Mouse (Mus musculus): ENCODE data around the gene Neu2. TPM values are rescaled to one million over a fixed set of nuclear protein-coding genes. Genes with fewer than 3 reads are reported as not detected.

The Neu2 gene
- polyA plus RNA-seq, 1 experiment from 2014 or later: 1.2 TPM

DNA sequence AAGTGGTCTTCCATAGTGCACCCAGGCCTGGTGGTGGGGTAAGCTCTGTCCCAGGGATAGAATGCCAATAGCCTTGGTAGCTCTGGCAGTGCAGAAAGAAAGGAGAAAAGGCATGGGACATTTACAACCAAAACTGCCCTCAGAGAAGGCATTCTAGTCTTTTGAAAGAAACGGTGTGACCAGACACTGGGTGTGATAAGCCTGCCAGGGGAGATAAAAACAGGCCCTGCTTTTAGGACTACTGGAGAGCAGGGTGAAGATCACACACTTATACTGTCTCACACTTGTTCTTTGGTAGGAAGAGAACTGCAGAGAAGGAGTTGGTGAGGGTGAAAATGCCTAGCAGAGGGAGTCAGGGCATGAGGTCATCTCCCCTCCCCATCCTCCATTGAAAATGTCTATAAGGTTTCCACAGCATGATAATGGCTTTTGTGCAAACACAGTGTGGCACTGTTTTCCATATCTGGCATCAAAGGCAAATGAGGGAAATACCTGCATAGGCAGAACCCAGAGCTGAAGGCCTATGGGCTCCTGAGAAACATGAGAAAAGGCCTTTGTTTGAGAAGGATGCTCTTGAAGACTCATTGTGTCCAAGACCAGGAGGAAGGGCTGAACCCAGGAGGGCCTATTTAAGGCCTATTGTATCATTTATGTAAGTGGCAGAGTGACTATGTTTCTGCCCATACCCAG is 114.4 kb downstream of the Neu2 start:
- H3K27me3 ChIP-seq (ENCODE audit: insufficient read depth, low read length): no peaks in the 10 kb centered on the region
- no peak overlapping the region for H3K4me2 ChIP-seq (replicated peaks; ENCODE audit: low read depth, low read length)
- 0 out of 2 replicates have a peak, but pooled peaks cover 4% of the 10 kb centered on the region for H3K4me1 ChIP-seq (ENCODE audit: insufficient read depth, low read length)
- no peak for ATAC-seq (ENCODE audit: low FRiP score, low TSS enrichment)
- no peak overlapping the region for H3K9ac ChIP-seq (replicated peaks; ENCODE audit: low read length)
- no peaks in the 10 kb centered on the region for H3K9me3 ChIP-seq (ENCODE audit: low read length)
- no peak overlapping the region for H3K4me3 ChIP-seq (ENCODE audit: low read length)
- WGBS: 69% methylated on average over 1 of the region's 1 CpGs
- no peaks in the 10 kb centered on the region for H3K36me3 ChIP-seq (ENCODE audit: insufficient read depth, low read length)
- no peak overlapping the region for H3K27ac ChIP-seq (ENCODE audit: low read length)

DNA sequence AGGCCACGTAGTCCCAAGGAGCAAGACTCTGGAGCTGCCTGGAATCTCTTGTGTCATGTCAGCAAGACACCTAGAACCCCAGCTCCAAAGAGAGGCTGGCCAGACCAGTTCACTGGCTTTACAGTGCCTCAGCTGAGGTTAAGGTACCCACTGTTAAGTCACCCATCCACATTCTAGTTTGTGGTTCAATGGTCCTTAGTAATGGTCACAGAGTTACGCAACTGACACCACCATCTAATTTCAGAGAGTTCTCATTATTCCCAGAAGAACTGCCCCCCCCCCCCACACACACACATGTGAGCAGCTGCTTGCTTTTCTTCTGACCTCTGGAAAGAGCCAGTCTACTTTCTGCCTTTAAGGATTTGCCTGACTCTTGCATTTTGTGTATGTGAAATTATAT is 115.1 kb downstream of the Neu2 start:
- Histone ChIP-seq H3K9me3 (ENCODE audit: low read length) (no peaks in the 10 kb centered on the region), H3K27ac (ENCODE audit: low read length) (no peak overlapping the region), H3K4me1 (ENCODE audit: insufficient read depth, low read length) (0 out of 2 replicates have a peak, but pooled peaks cover 4% of the 10 kb centered on the region), H3K4me2 (replicated peaks; ENCODE audit: low read depth, low read length) (no peak overlapping the region), H3K9ac (replicated peaks; ENCODE audit: low read length) (no peak overlapping the region), H3K27me3 (ENCODE audit: insufficient read depth, low read length) (no peaks in the 10 kb centered on the region), H3K36me3 (ENCODE audit: insufficient read depth, low read length) (no peaks in the 10 kb centered on the region), H3K4me3 (ENCODE audit: low read length) (no peak overlapping the region)
- 81% methylated on average over 2 of the region's 2 CpGs for WGBS
- no peak for ATAC-seq (ENCODE audit: low FRiP score, low TSS enrichment)

DNA sequence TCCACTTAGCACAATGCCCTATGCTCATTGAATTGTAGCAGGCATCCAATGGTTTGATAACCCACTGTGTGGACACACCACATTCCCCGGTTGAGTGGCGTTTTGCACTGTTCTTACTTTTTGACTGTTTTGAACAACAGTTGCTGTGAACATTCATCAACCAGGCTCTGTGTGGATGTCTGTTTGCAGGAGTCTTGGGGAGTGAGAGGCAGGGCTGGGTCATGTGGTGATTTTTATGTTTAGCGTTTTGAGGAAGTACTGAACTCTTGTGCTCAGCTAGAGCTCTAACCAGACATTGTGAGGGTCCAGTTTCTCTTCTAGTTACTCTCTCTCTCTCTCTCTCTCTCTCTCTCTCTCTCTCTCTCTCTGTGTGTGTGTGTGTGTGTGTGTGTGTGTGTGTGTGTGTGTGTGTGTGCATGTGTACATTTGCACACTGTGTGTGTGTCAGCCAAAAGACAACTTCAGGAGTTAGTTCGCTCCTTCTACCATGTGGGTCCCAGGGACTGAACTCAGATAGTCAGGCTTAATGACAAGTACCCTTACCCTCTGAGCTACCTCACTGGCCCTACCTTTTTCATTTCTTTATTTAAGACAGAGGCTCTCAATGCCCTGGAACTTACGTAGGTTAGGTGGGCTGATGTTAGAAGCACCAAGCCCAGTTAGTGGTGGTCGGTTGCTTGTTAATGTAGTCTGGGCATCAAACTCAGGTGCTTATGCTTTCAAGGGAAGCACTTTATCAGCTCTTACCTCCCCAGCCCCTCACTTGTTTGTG is 115.8 kb downstream of the Neu2 start:
- Histone ChIP-seq H3K36me3 (ENCODE audit: insufficient read depth, low read length) (no peaks in the 10 kb centered on the region), H3K9ac (replicated peaks; ENCODE audit: low read length) (no peak overlapping the region), H3K9me3 (ENCODE audit: low read length) (no peaks in the 10 kb centered on the region), H3K27ac (ENCODE audit: low read length) (no peak overlapping the region), H3K4me1 (ENCODE audit: insufficient read depth, low read length) (0 out of 2 replicates have a peak, but pooled peaks cover 4% of the 10 kb centered on the region), H3K27me3 (ENCODE audit: insufficient read depth, low read length) (no peaks in the 10 kb centered on the region), H3K4me3 (ENCODE audit: low read length) (no peak overlapping the region), H3K4me2 (replicated peaks; ENCODE audit: low read depth, low read length) (no peak overlapping the region)
- 80% methylated on average over 6 of the region's 6 CpGs for WGBS
- ATAC-seq (ENCODE audit: low FRiP score, low TSS enrichment): no peak

GRCm38 (mm10) chr1:87626344-87626743 is 116.7 kb downstream of the Neu2 start:
- Histone ChIP-seq H3K4me2 (replicated peaks; ENCODE audit: low read depth, low read length) (0 out of 2 replicates have a peak overlapping the region, but pooled peaks have one; percentile 22), H3K9me3 (ENCODE audit: low read length) (no peaks in the 10 kb centered on the region), H3K4me1 (ENCODE audit: insufficient read depth, low read length) (0 out of 2 replicates have a peak, but pooled peaks cover 4% of the 10 kb centered on the region), H3K36me3 (ENCODE audit: insufficient read depth, low read length) (no peaks in the 10 kb centered on the region), H3K27me3 (ENCODE audit: insufficient read depth, low read length) (no peaks in the 10 kb centered on the region), H3K4me3 (ENCODE audit: low read length) (no peak overlapping the region), H3K27ac (ENCODE audit: low read length) (no peak overlapping the region), H3K9ac (replicated peaks; ENCODE audit: low read length) (no peak overlapping the region)
- peak; percentile 75; the same call in 1 of the 2 replicates for ATAC-seq (ENCODE audit: low FRiP score, low TSS enrichment)
- WGBS: 55% methylated on average over 2 of the region's 2 CpGs

GRCm38 (mm10) chr1:87628085-87628484 is 118.4 kb downstream of the Neu2 start:
- Histone ChIP-seq H3K27ac (ENCODE audit: low read length) (no peak overlapping the region), H3K9ac (replicated peaks; ENCODE audit: low read length) (no peak overlapping the region), H3K4me2 (replicated peaks; ENCODE audit: low read depth, low read length) (no peak overlapping the region), H3K4me1 (ENCODE audit: insufficient read depth, low read length) (no peaks in the 10 kb centered on the region), H3K4me3 (ENCODE audit: low read length) (no peak overlapping the region), H3K9me3 (ENCODE audit: low read length) (no peaks in the 10 kb centered on the region), H3K36me3 (ENCODE audit: insufficient read depth, low read length) (no peaks in the 10 kb centered on the region), H3K27me3 (ENCODE audit: insufficient read depth, low read length) (no peaks in the 10 kb centered on the region)
- WGBS: 59% methylated on average over 2 of the region's 2 CpGs
- no peak for ATAC-seq (ENCODE audit: low FRiP score, low TSS enrichment)

DNA sequence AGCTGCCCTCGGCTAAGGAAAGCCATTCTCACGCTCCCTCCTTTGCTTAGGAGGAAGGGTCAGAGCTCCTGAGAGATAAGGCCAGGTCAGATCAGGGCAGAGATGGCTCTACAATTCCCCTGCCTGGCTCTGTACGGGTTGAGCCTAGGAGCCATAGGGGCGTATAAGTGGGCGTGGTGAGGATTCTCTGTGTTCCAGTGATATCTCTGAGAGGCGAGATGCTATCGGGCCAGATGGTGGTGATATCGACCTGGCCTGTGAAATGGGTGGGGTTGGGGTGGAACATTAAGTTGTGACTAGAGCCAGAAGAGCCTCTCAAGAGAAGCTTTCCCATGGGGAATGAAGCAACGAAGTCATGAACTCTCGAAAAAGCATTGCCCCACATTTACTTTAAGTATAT is 121.9 kb downstream of the Neu2 start:
- no peak for ATAC-seq (ENCODE audit: low FRiP score, low TSS enrichment)
- H3K4me1 ChIP-seq (ENCODE audit: insufficient read depth, low read length): peaks cover 4% of the 10 kb centered on the region; the same call in 1 of the 2 replicates
- no peaks in the 10 kb centered on the region for H3K27me3 ChIP-seq (ENCODE audit: insufficient read depth, low read length)
- no peak overlapping the region for H3K9ac ChIP-seq (replicated peaks; ENCODE audit: low read length)
- no peaks in the 10 kb centered on the region for H3K36me3 ChIP-seq (ENCODE audit: insufficient read depth, low read length)
- no peak overlapping the region for H3K27ac ChIP-seq (ENCODE audit: low read length)
- no peak overlapping the region for H3K4me3 ChIP-seq (ENCODE audit: low read length)
- H3K9me3 ChIP-seq (ENCODE audit: low read length): no peaks in the 10 kb centered on the region
- WGBS: 75% methylated on average over 10 of the region's 10 CpGs
- H3K4me2 ChIP-seq (replicated peaks; ENCODE audit: low read depth, low read length): no peak overlapping the region

DNA sequence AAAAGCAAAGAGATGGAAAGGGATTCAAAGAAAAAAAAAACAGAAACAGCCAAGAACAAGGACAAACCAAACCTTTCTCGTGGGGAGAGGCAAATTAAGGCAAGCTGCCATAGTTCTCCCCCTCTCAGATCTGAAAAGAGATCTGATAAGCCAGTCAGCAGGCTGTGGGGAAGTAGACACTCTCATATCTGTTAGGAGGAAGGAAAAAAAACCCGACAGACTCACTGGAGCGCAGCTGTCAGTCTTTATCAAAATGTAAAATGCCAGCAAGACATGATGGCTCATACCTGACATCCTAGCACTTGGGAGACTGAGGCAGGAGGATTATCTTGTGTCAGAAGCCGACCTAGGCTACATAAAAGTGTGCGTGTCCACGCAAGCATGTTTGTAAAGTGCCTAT is 122.5 kb downstream of the Neu2 start:
- H3K9me3 ChIP-seq (ENCODE audit: low read length): no peaks in the 10 kb centered on the region
- no peak overlapping the region for H3K27ac ChIP-seq (ENCODE audit: low read length)
- H3K9ac ChIP-seq (replicated peaks; ENCODE audit: low read length): no peak overlapping the region
- no peak overlapping the region for H3K4me3 ChIP-seq (ENCODE audit: low read length)
- no peak overlapping the region for H3K4me2 ChIP-seq (replicated peaks; ENCODE audit: low read depth, low read length)
- no peaks in the 10 kb centered on the region for H3K36me3 ChIP-seq (ENCODE audit: insufficient read depth, low read length)
- peaks cover 6% of the 10 kb centered on the region; the same call in 1 of the 2 replicates for H3K4me1 ChIP-seq (ENCODE audit: insufficient read depth, low read length)
- 73% methylated on average over 6 of the region's 6 CpGs for WGBS
- no peaks in the 10 kb centered on the region for H3K27me3 ChIP-seq (ENCODE audit: insufficient read depth, low read length)
- ATAC-seq (ENCODE audit: low FRiP score, low TSS enrichment): no peak

DNA sequence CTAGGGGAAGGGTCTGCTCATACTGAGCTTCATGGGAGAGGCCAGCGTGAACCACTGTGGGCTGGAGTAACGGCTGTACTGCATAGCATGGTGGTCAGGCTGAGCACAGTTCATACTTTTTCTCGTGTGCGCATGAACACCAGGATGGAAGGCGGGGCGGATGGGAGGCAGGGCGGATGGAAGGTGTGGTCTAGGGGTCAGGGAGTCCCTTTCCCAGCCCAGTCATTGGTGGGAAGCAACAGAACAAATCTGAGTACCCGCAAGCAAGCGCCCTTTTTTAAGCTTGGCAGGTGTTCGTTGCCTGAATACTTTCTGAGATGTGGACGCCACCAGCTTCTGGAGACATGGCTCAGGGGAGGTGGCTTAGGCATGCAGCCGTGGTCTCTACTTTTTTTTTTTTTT is 127.0 kb downstream of the Neu2 start:
- Histone ChIP-seq H3K4me2 (replicated peaks; ENCODE audit: low read depth, low read length) (no peak overlapping the region), H3K27ac (ENCODE audit: low read length) (no peak overlapping the region), H3K4me3 (ENCODE audit: low read length) (no peak overlapping the region), H3K9me3 (ENCODE audit: low read length) (no peaks in the 10 kb centered on the region), H3K36me3 (ENCODE audit: insufficient read depth, low read length) (no peaks in the 10 kb centered on the region), H3K27me3 (ENCODE audit: insufficient read depth, low read length) (no peaks in the 10 kb centered on the region), H3K4me1 (ENCODE audit: insufficient read depth, low read length) (peaks cover 6% of the 10 kb centered on the region; the same call in 1 of the 2 replicates), H3K9ac (replicated peaks; ENCODE audit: low read length) (no peak overlapping the region)
- 87% methylated on average over 12 of the region's 12 CpGs for WGBS
- ATAC-seq (ENCODE audit: low FRiP score, low TSS enrichment): no peak

DNA sequence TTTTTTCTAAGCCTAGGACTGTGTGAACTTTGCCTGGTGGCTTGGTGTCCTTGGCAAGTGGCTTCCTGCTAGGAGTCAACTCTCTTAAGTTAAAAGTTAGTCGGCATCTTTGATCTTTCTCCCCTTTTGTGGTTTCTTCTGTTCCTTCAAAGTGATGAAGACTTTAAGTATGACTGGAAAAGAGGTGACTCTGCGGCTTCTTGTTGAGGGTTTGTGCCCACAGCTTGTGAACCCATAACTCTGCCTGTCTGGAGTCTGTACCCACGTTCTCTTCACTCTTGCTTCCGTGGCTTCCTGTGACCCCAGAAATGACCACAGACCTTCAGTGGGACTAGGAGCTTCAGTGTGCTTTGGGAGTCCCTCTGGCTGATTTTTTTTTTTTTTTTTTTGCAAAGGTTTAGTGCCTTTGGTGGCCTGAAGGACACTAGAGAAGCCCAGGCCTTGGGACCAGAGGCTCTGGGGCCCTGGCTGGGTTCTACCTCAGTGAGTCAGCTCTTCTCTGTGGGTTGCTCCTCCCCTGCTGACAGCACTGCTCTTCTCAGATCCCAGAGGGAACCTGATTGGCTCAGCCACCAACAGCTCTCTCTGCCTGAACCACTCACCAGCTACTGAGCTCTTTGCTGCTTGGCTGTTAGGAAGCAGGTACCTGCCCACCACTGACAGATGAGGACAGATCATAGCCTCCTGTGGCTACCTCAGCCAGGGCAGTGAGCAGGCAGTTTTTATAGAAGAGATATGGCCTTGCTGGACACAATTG is 127.6 kb downstream of the Neu2 start:
- no peaks in the 10 kb centered on the region for H3K36me3 ChIP-seq (ENCODE audit: insufficient read depth, low read length)
- no peak overlapping the region for H3K27ac ChIP-seq (ENCODE audit: low read length)
- H3K4me1 ChIP-seq (ENCODE audit: insufficient read depth, low read length): peaks cover 6% of the 10 kb centered on the region; the same call in 1 of the 2 replicates
- H3K4me2 ChIP-seq (replicated peaks; ENCODE audit: low read depth, low read length): no peak overlapping the region
- WGBS: 79% methylated on average over 4 of the region's 4 CpGs
- H3K4me3 ChIP-seq (ENCODE audit: low read length): no peak overlapping the region
- ATAC-seq (ENCODE audit: low FRiP score, low TSS enrichment): peak; percentile 77
- no peaks in the 10 kb centered on the region for H3K9me3 ChIP-seq (ENCODE audit: low read length)
- no peaks in the 10 kb centered on the region for H3K27me3 ChIP-seq (ENCODE audit: insufficient read depth, low read length)
- H3K9ac ChIP-seq (replicated peaks; ENCODE audit: low read length): no peak overlapping the region
